Mouse (Mus musculus) c-Kit-positive CD71-positive TER-119-negative erythroid progenitor cells, embryonic 14.5 days (primary cell): Measurements from ENCODE around the gene Zc3h4.
"Not testable (repeated sequence)": the region's sequence is repeated elsewhere in the genome, so short reads cannot be mapped to it uniquely, and the experiment has no call there.

Experiments
- DNase-seq: peaks from one replicate; pipeline ENCODE4 v3.0.0-alpha.2; 2013; ENCODE audit warnings: low read depth

The Zc3h4 gene

GRCm38 (mm10) chr7:16400689-16401611 is at the start of gene Zc3h4:
TSS of gene Zc3h4 (plus strand) at chr7:16400910.
- no peak for DNase-seq

- no peak for DNase-seq
These were observed 44.7 kb upstream of the Zc3h4 start for GRCm38 (mm10) chr7:16355854-16356594.

- DNase-seq: no peak
These were observed 43.1 kb upstream of the Zc3h4 start for GRCm38 (mm10) chr7:16357602-16358001.

- DNase-seq: no peak
These were observed 36.4 kb upstream of the Zc3h4 start for GRCm38 (mm10) chr7:16364319-16364718.

GRCm38 (mm10) chr7:16364901-16365500 is 35.7 kb upstream of the Zc3h4 start:
- no peak for DNase-seq

GRCm38 (mm10) chr7:16366133-16366646 is 34.5 kb upstream of the Zc3h4 start:
- DNase-seq: no peak

- DNase-seq: no peak
These were observed 34.0 kb upstream of the Zc3h4 start for GRCm38 (mm10) chr7:16366669-16367068.

- no peak for DNase-seq
These were observed 31.9 kb upstream of the Zc3h4 start for GRCm38 (mm10) chr7:16368835-16369234.

GRCm38 (mm10) chr7:16370596-16370995 is 30.1 kb upstream of the Zc3h4 start:
- DNase-seq: no peak

- no peak for DNase-seq
These were observed 27.0 kb upstream of the Zc3h4 start for GRCm38 (mm10) chr7:16373719-16374118.

GRCm38 (mm10) chr7:16374989-16375388 is 25.7 kb upstream of the Zc3h4 start:
- DNase-seq: no peak

- peak; percentile 67 for DNase-seq
These were observed 24.2 kb upstream of the Zc3h4 start for GRCm38 (mm10) chr7:16376505-16376904.

GRCm38 (mm10) chr7:16387160-16388041 is 13.3 kb upstream of the Zc3h4 start, which contains the start of gene Sae1:
TSS of gene Sae1 (minus strand) at chr7:16387806.
- peak; percentile 86 for DNase-seq

GRCm38 (mm10) chr7:16389942-16390341 is 10.8 kb upstream of the Zc3h4 start:
- DNase-seq: not testable (repeated sequence)

- no peak for DNase-seq
These were observed 7.8 kb upstream of the Zc3h4 start for GRCm38 (mm10) chr7:16392923-16393322.

- no peak for DNase-seq
These were observed 4.8 kb upstream of the Zc3h4 start for GRCm38 (mm10) chr7:16395944-16396343.

- no peak for DNase-seq
These were observed 3.2 kb upstream of the Zc3h4 start for GRCm38 (mm10) chr7:16397465-16397864.

GRCm38 (mm10) chr7:16398387-16399050 is 2.2 kb upstream of the Zc3h4 start:
- no peak for DNase-seq

GRCm38 (mm10) chr7:16399098-16399819 is 1.5 kb upstream of the Zc3h4 start:
- DNase-seq: peak; percentile 94
